Mouse (Mus musculus) right cerebral cortex, postnatal 14 days (tissue): ENCODE data around the gene Bicd2.

ENCODE experiments used
- DNase-seq: peaks from one replicate; pipeline ENCODE4 v3.0.0; 2022

The Bicd2 gene

GRCm38 (mm10) chr13:49341012-49341830, at the start of gene Bicd2:
TSS of gene Bicd2 (plus strand) at chr13:49341585.
- DNase-seq: peak; percentile 94

GRCm38 (mm10) chr13:49291949-49292348, 49.4 kb upstream of the Bicd2 start:
- no peak for DNase-seq

DNA sequence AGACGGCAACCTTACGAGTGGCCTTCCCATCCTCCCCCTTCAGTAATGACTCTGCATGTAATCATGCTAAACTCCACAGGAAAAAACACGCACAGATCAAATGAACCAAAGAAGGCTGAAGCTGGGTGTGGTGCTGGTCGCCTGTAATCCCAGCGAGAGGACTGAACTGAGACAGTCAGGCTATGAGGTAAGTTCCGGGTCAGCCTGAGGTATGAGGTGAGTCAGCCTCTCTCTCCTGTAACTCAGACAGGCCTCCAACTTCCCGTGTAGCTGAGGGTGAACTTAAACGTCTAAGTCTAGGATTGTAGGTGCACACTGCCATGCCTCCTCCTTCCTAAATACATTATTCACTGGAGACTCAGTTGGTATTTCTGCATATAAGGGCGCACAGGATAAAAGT, 47.3 kb upstream of the Bicd2 start:
- no peak for DNase-seq

DNA sequence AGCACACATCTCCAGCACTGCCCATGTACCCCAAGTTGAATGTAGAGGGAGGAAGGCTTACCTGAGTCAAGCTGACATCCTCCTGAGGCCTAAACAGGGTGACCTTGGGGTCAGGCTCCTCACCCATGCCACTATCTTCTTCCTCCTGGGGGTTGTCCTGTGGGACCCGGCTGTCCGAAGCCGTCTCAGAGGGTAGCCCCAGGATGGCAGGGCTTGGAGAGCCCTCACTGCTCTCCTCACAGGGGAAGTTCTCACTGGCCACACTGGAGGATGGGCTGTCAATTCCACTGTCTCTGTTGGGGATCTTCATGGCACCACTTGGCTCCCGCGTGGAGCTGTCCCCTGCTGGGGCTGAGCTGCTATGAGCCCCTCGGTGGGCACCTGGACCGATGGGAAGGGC, 45.1 kb upstream of the Bicd2 start:
- no peak for DNase-seq

GRCm38 (mm10) chr13:49298514-49299381, 42.6 kb upstream of the Bicd2 start:
- DNase-seq: no peak

DNA sequence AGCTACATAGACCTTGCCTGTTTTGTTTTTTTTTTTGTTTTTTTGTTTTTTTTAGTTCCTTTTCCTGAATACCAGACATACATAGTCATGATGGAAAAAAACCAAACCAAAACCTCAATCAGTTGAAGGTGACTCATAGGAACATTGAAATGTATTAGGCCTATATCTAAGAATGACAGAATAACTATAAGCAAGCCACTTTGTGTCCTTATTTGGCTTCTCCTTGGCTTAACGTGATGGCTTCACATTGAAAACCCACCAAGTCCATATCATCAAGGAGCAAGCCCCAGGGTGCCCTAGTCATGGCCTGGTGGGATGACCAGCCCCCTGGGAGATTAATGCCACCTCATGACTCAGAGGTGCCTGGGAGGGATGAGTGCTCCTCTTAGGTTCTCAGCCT, 40.6 kb upstream of the Bicd2 start:
- no peak for DNase-seq

DNA sequence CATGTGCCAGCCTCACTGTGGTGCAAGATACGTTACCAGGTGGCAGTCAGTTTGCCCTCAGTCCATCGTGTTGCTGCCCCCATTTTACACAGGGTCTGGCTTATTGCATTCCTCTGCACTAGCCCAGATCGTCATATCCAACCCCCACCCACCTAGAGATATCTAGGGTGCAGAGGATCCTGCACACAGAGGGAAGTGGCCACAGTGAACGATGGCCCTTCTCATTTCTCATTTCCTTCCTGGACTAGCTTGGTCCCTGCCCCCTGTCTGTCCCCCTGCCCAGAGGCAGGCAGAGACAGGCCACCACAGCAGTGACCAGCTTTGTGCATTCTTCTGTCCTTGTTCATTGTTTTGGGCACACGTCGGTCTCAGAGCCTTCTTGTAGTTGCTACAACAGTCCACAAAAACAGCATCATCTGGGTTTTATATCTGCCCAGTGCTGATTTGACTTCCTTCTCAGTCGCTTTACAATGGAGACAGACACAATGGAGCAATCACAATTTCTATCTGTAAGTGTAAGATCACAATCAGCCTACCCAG, 34.5 kb upstream of the Bicd2 start:
- DNase-seq: no peak

- peak; percentile 28 for DNase-seq
Measured at GRCm38 (mm10) chr13:49307311-49307969, 33.9 kb upstream of the Bicd2 start.

GRCm38 (mm10) chr13:49308206-49308605, 33.2 kb upstream of the Bicd2 start:
- DNase-seq: no peak

GRCm38 (mm10) chr13:49308861-49309403, 32.5 kb upstream of the Bicd2 start:
- no peak for DNase-seq

DNA sequence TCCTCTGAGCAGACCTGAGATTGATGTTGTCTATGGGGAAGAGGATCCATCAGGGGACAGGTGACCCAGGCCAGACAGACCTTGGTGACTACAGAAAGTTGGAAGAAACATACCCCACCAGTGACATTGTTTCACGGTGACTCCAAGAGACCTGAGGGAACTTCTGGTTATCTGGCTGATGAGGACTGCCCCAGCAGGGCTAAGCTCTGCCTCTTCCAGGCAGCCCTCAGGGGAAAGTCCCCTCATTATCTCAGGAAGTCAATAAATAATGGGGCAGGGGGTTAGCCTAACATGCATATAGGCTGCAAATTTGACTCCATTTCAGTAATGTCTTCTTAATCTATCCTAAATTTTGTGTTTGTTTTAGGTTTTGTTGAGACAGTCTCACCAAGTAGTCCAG, 31.9 kb upstream of the Bicd2 start:
- no peak for DNase-seq

GRCm38 (mm10) chr13:49311642-49312041, 29.7 kb upstream of the Bicd2 start:
- DNase-seq: no peak

DNA sequence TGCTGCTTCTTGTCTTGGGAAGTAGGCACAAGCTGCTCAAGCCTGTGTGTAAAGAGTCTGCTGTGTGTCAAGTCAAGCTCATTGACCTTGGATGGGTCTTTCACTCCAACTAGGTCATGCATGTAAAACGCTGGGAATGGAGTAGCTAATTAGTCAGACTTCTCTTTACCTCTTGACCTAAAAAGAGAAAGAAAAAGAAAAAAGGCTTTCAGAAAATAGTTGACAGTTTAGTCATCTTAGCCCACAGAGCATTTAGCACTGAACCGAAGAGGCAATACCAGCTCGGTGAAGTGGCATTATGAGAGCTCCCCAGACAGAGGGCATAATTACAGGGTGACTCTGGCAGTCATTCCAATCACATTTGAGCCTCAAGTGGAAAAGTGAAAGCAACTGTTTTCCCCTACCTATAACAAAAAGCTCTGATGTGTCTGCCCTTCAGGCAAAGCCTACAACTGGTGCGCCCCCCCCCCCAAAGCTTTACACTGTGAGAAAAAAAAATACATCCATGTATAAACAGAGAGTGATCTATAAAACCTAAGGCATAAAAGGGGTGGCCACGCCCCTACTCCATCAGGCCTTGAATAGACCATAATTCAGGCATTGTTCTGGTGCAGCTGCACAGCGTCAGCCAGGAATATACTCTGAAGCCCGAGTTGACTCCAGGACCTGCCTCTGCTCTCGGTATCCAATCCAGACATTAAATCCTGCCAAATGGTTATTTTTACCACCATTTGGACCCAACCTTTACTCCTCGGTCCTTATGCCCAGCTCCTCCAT, 24.8 kb upstream of the Bicd2 start:
- DNase-seq: no peak

GRCm38 (mm10) chr13:49317508-49317907, 23.9 kb upstream of the Bicd2 start:
- no peak for DNase-seq

- DNase-seq: no peak
Measured at GRCm38 (mm10) chr13:49317914-49318313, 23.5 kb upstream of the Bicd2 start.

DNA sequence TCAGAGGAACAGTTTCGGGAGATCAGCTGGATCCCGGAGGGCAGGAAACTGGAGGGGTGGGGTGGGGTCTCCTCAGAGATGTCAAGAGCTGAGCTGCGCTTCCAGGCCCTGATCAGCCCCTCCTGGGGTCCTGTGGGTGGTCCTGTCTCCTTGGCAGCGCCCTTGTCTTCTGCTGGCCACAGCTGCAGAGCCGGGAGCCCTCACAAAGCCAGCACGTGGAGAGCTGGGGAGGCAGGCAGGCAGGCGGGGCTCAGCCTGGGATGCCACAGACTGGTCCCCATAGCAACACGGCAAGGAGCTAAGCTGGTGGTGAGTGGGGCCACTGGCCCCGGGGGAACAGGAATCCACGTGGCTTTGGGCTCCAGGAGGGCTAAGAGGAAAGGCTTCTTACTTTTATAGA, 21.3 kb upstream of the Bicd2 start, which contains the start of gene Fgd3:
Gene Fgd3, minus strand, starts transcription at position 272 of the 400 bp plus-strand sequence.
- DNase-seq: peak; percentile 68

DNA sequence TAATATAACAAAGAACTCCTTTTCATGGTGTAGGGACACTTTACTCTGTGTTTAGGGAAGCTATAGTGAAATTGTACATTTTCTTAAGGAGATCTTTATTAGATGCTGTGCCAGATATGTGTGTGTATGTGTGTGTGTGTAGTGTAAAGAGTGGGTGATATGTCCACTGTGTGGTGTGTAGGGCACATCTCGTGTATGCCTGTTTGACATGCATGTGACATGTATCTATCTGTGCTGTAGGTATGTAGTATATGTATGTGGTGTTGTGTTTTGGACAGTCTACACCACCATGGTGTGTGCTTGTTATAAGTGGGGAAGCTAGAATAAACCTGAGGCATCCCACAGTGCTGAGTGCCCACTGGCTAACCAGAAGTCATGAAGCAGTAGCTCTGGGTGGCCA, 20.9 kb upstream of the Bicd2 start:
- DNase-seq: no peak

- no peak for DNase-seq
Measured at GRCm38 (mm10) chr13:49321452-49321851, 19.9 kb upstream of the Bicd2 start.

DNA sequence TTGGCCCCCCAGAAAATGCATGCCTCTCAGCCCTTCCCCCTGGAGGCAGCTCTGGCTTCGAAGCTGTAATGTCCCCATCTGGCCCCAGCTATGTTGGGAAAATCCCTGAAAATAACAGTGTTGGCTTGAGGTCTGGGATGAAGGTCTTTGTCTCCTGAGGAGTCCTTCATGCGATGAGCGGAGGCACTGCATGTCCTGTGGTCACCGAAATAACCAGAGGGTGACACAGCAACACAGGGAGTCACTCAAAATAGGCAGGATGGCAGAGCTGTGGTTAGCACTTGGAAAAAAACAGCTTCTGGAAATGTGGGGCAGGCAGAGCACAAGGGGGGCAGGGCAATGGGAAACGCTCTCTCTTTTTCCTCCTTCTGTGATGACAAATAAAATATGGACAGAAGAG, 19.2 kb upstream of the Bicd2 start:
- no peak for DNase-seq

DNA sequence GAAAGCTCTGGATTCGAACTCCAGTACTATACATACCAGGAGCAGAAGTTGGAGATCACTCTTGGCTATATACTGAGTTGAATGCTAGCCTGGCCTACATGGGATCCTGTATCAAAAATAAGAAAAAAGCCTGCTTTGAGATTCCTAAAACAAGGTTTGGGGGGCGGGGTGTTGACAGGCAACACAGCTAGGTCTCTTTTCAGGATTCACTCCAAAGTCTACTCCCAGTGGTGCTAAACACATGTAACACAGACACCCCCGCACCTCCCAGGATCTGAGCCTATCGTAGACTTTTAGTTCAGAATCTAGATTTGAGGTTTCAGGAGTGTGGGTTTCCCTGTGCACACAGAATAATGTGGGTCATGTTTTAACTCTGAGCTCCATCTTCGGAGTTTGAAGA, 18.6 kb upstream of the Bicd2 start:
- DNase-seq: peak; percentile 40

DNA sequence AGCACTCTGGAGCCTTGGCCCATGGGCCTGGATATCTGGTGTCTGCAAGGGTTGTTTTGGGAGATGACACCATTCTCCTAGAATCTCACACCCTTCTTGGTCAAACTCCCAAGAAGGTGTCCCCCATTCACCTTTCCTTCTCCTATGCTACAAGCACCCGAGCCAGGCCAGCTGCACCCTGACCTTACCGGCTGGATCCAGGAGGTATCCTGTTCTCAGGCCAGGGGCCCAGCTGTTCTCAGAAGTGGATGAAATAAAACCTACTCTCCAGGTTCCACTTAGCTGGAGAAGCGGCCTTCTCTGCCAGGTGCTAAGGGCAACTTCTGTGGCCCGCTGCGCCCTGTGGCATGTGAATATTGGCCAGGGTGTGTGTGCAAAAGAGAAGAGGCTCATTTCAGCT, 16.5 kb upstream of the Bicd2 start:
- DNase-seq: no peak
